Mouse (Mus musculus): ENCODE results near the gene Tbx15. TPM values are rescaled to one million over a fixed set of nuclear protein-coding genes. Genes with fewer than 3 reads are reported as not detected.
"Not testable (repeated sequence)": the region's sequence is repeated elsewhere in the genome, so short reads cannot be mapped to it uniquely, and the experiment has no call there.

Gene Tbx15
- polyA plus RNA-seq, 1 experiment = 0.72 TPM

GRCm38 (mm10) chr3:99281453-99281852 lies 41.3 kb downstream of the Tbx15 start:
- Histone ChIP-seq H3K36me3 (ENCODE audit: control insufficient read depth, insufficient read depth, low read length) (no peaks in the 10 kb centered on the region), H3K27me3 (replicated peaks; ENCODE audit: control insufficient read depth, insufficient read depth, low read length) (no peaks in the 10 kb centered on the region), H3K4me1 (ENCODE audit: control insufficient read depth, insufficient read depth, low read length) (no peaks in the 10 kb centered on the region), H3K27ac (ENCODE audit: insufficient read depth, low read depth, low read length) (no peak overlapping the region), H3K4me3 (ENCODE audit: insufficient read depth, low read depth, low read length) (no peak overlapping the region)
- WGBS = 34% methylated on average over 4 of the region's 4 CpGs
- TF ChIP-seq CTCF (conservative IDR thresholded peaks at IDR 0.05; ENCODE audit: insufficient read depth, insufficient read length, low read depth, low read length) = no peak
- no peak for TF ChIP-seq POLR2A (IDR thresholded peaks at IDR 0.05; ENCODE audit: low read depth, low read length)
- no peak for DNase-seq

GRCm38 (mm10) chr3:99288302-99288701 lies 48.1 kb downstream of the Tbx15 start:
- H3K27me3 ChIP-seq (replicated peaks; ENCODE audit: control insufficient read depth, insufficient read depth, low read length) = no peaks in the 10 kb centered on the region
- no peak overlapping the region for H3K27ac ChIP-seq (ENCODE audit: insufficient read depth, low read depth, low read length)
- peak; percentile 35 for TF ChIP-seq CTCF (conservative IDR thresholded peaks at IDR 0.05; ENCODE audit: insufficient read depth, insufficient read length, low read depth, low read length)
- no peak for TF ChIP-seq POLR2A (IDR thresholded peaks at IDR 0.05; ENCODE audit: low read depth, low read length)
- 45% methylated on average over 2 of the region's 2 CpGs for WGBS
- DNase-seq = no peak
- H3K36me3 ChIP-seq (ENCODE audit: control insufficient read depth, insufficient read depth, low read length) = no peaks in the 10 kb centered on the region
- no peak overlapping the region for H3K4me3 ChIP-seq (ENCODE audit: insufficient read depth, low read depth, low read length)
- no peaks in the 10 kb centered on the region for H3K4me1 ChIP-seq (ENCODE audit: control insufficient read depth, insufficient read depth, low read length)

GRCm38 (mm10) chr3:99290064-99290702 lies 50.0 kb downstream of the Tbx15 start:
- 19% methylated on average over 6 of the region's 6 CpGs for WGBS
- no peaks in the 10 kb centered on the region for H3K36me3 ChIP-seq (ENCODE audit: control insufficient read depth, insufficient read depth, low read length)
- no peaks in the 10 kb centered on the region for H3K27me3 ChIP-seq (replicated peaks; ENCODE audit: control insufficient read depth, insufficient read depth, low read length)
- H3K27ac ChIP-seq (ENCODE audit: insufficient read depth, low read depth, low read length) = no peak overlapping the region
- no peaks in the 10 kb centered on the region for H3K4me1 ChIP-seq (ENCODE audit: control insufficient read depth, insufficient read depth, low read length)
- peak; percentile 35 for DNase-seq
- TF ChIP-seq POLR2A (IDR thresholded peaks at IDR 0.05; ENCODE audit: low read depth, low read length) (no peak), CTCF (conservative IDR thresholded peaks at IDR 0.05; ENCODE audit: insufficient read depth, insufficient read length, low read depth, low read length) (no peak)
- H3K4me3 ChIP-seq (ENCODE audit: insufficient read depth, low read depth, low read length) = no peak overlapping the region

GRCm38 (mm10) chr3:99290878-99291277 lies 50.7 kb downstream of the Tbx15 start:
- Histone ChIP-seq H3K27me3 (replicated peaks; ENCODE audit: control insufficient read depth, insufficient read depth, low read length) (no peaks in the 10 kb centered on the region), H3K4me1 (ENCODE audit: control insufficient read depth, insufficient read depth, low read length) (no peaks in the 10 kb centered on the region), H3K4me3 (ENCODE audit: insufficient read depth, low read depth, low read length) (no peak overlapping the region), H3K27ac (ENCODE audit: insufficient read depth, low read depth, low read length) (no peak overlapping the region), H3K36me3 (ENCODE audit: control insufficient read depth, insufficient read depth, low read length) (no peaks in the 10 kb centered on the region)
- TF ChIP-seq POLR2A (IDR thresholded peaks at IDR 0.05; ENCODE audit: low read depth, low read length) (no peak), CTCF (conservative IDR thresholded peaks at IDR 0.05; ENCODE audit: insufficient read depth, insufficient read length, low read depth, low read length) (no peak)
- no peak for DNase-seq
- WGBS = 71% methylated on average over 2 of the region's 2 CpGs

- Histone ChIP-seq H3K27ac (ENCODE audit: insufficient read depth, low read depth, low read length) (no peak overlapping the region), H3K4me3 (ENCODE audit: insufficient read depth, low read depth, low read length) (no peak overlapping the region), H3K36me3 (ENCODE audit: control insufficient read depth, insufficient read depth, low read length) (no peaks in the 10 kb centered on the region), H3K4me1 (ENCODE audit: control insufficient read depth, insufficient read depth, low read length) (no peaks in the 10 kb centered on the region), H3K27me3 (replicated peaks; ENCODE audit: control insufficient read depth, insufficient read depth, low read length) (no peaks in the 10 kb centered on the region)
- TF ChIP-seq POLR2A (IDR thresholded peaks at IDR 0.05; ENCODE audit: low read depth, low read length) (no peak), CTCF (conservative IDR thresholded peaks at IDR 0.05; ENCODE audit: insufficient read depth, insufficient read length, low read depth, low read length) (no peak)
- DNase-seq = no peak
Measured at GRCm38 (mm10) chr3:99291386-99291785, 51.2 kb downstream of the Tbx15 start.

- 30% methylated on average over 3 of the region's 3 CpGs for WGBS
- H3K36me3 ChIP-seq (ENCODE audit: control insufficient read depth, insufficient read depth, low read length) = no peaks in the 10 kb centered on the region
- TF ChIP-seq CTCF (conservative IDR thresholded peaks at IDR 0.05; ENCODE audit: insufficient read depth, insufficient read length, low read depth, low read length) (no peak), POLR2A (IDR thresholded peaks at IDR 0.05; ENCODE audit: low read depth, low read length) (no peak)
- H3K27ac ChIP-seq (ENCODE audit: insufficient read depth, low read depth, low read length) = no peak overlapping the region
- no peaks in the 10 kb centered on the region for H3K4me1 ChIP-seq (ENCODE audit: control insufficient read depth, insufficient read depth, low read length)
- DNase-seq = no peak
- H3K4me3 ChIP-seq (ENCODE audit: insufficient read depth, low read depth, low read length) = no peak overlapping the region
- no peaks in the 10 kb centered on the region for H3K27me3 ChIP-seq (replicated peaks; ENCODE audit: control insufficient read depth, insufficient read depth, low read length)
Measured at GRCm38 (mm10) chr3:99292531-99292931, 52.4 kb downstream of the Tbx15 start.

GRCm38 (mm10) chr3:99294209-99294608 lies 54.0 kb downstream of the Tbx15 start:
- WGBS = 59% methylated on average over 1 of the region's 1 CpGs
- H3K4me3 ChIP-seq (ENCODE audit: insufficient read depth, low read depth, low read length); H3K27me3 ChIP-seq (replicated peaks; ENCODE audit: control insufficient read depth, insufficient read depth, low read length); H3K36me3 ChIP-seq (ENCODE audit: control insufficient read depth, insufficient read depth, low read length); H3K4me1 ChIP-seq (ENCODE audit: control insufficient read depth, insufficient read depth, low read length); H3K27ac ChIP-seq (ENCODE audit: insufficient read depth, low read depth, low read length); DNase-seq: not testable (repeated sequence)

All from kidney, adult 2 months (tissue).